ENCODE assay signal across 8 mouse cellular contexts in genomic region chr7:143756125-143757026, GRCm38 (mm10). TPM values are rescaled to one million over a fixed set of nuclear protein-coding genes. Genes with fewer than 3 reads are reported as not detected.
DNase-seq lines count a peak whose midpoint lies in the region; ATAC-seq and TF ChIP-seq lines count a peak whose summit lies in the region.

Gene Osbpl5, minus strand, starts transcription at chr7:143756985.

- peak within 1 kb of the TSS; percentile 88 for H3K4me2 ChIP-seq in kidney, embryonic 16.5 days (replicated peaks; ENCODE audit: low read depth, low read length)
- peak within 1 kb of the TSS; percentile 94 for H3K4me2 ChIP-seq in hindbrain, embryonic 15.5 days
- H3K4me2 ChIP-seq in liver, embryonic 14.5 days (ENCODE audit: low read depth) = peak within 1 kb of the TSS; percentile 53

- H3K27me3 ChIP-seq in kidney, embryonic 16.5 days (ENCODE audit: insufficient read depth, low read length) = peaks cover 13% of the 10 kb centered on the region; the same call in 1 of the 2 replicates
- peaks cover 13% of the 10 kb centered on the region for H3K27me3 ChIP-seq in hindbrain, embryonic 15.5 days
- no peaks in the 10 kb centered on the region; the same call in 1 of the 2 replicates for H3K27me3 ChIP-seq in liver, embryonic 14.5 days (ENCODE audit: control insufficient read depth, insufficient read depth, low read length)

- H3K4me1 ChIP-seq in kidney, embryonic 16.5 days (ENCODE audit: insufficient read depth, low read length) = peaks cover 10% of the 10 kb centered on the region
- H3K4me1 ChIP-seq in hindbrain, embryonic 15.5 days (replicated peaks) = peaks cover 13% of the 10 kb centered on the region
- peaks cover 0 to 2% of the 10 kb centered on the region in 2 experiments; a peak in 1 of 4 replicates for H3K4me1 ChIP-seq in liver, embryonic 14.5 days (replicated peaks; ENCODE audit: control insufficient read depth in 2 of 2, insufficient read depth in 2 of 2, low read length in 1 of 2)

- H3K27ac ChIP-seq in kidney, embryonic 16.5 days (ENCODE audit: low read length) = no peak within 1 kb of the TSS
- no peak within 1 kb of the TSS for H3K27ac ChIP-seq in hindbrain, embryonic 15.5 days (replicated peaks)
- H3K27ac ChIP-seq in liver, embryonic 14.5 days = no peak within 1 kb of the TSS

- peak; percentile 35 for ATAC-seq in kidney, embryonic 16.5 days (ENCODE audit: low FRiP score, low TSS enrichment)
- ATAC-seq in hindbrain, embryonic 15.5 days (ENCODE audit: low FRiP score, low read depth) = 0 out of 2 replicates have a peak, but pooled peaks have one; percentile 6
- ATAC-seq in liver, embryonic 14.5 days (ENCODE audit: insufficient read depth) = no peak

- H3K36me3 ChIP-seq in kidney, embryonic 16.5 days (ENCODE audit: insufficient read depth, low read length) = no peaks in the 10 kb centered on the region
- no peaks in the 10 kb centered on the region for H3K36me3 ChIP-seq in hindbrain, embryonic 15.5 days
- no peaks in the 10 kb centered on the region for H3K36me3 ChIP-seq in liver, embryonic 14.5 days (replicated peaks; ENCODE audit: control insufficient read depth, insufficient read depth, low read depth)

- peak within 1 kb of the TSS; percentile 50 for H3K9ac ChIP-seq in kidney, embryonic 16.5 days (replicated peaks; ENCODE audit: low read length)
- peak within 1 kb of the TSS; percentile 36; the same call in 1 of the 2 replicates for H3K9ac ChIP-seq in hindbrain, embryonic 15.5 days
- H3K9ac ChIP-seq in liver, embryonic 14.5 days (replicated peaks) = no peak within 1 kb of the TSS

- no peak for DNase-seq in kidney, postnatal 36 days
- DNase-seq in adrenal gland, adult (ENCODE audit: inconsistent age in 2 of 2, low spot score in 1 of 2) = peak; percentile 7 to 38
- no peak for DNase-seq in gastrocnemius, adult 18-20 months (ENCODE audit: low spot score)
- DNase-seq in liver, embryonic 14.5 days (ENCODE audit: low read depth in 3 of 3, low spot score in 3 of 3) = no peak
- DNase-seq in thymus, postnatal 4 days = peak; percentile 39
- DNase-seq in cerebellum, adult 11 months = no peak

- TF ChIP-seq EP300 in liver, embryonic 14.5 days (IDR thresholded peaks at IDR 0.05; ENCODE audit: low read depth) = no peak

- H3K4me3 ChIP-seq in kidney, embryonic 16.5 days (ENCODE audit: low read length) = peak within 1 kb of the TSS; percentile 47
- peak within 1 kb of the TSS; percentile 40 for H3K4me3 ChIP-seq in hindbrain, embryonic 15.5 days
- no peak within 1 kb of the TSS for H3K4me3 ChIP-seq in liver, embryonic 14.5 days (ENCODE audit: insufficient read depth in 1 of 2, low read depth in 2 of 2, low read length in 2 of 2)

- H3K9me3 ChIP-seq in kidney, embryonic 16.5 days (ENCODE audit: low read length) = no peaks in the 10 kb centered on the region
- no peaks in the 10 kb centered on the region for H3K9me3 ChIP-seq in hindbrain, embryonic 15.5 days
- H3K9me3 ChIP-seq in liver, embryonic 14.5 days (ENCODE audit: control insufficient read depth, low read length) = no peaks in the 10 kb centered on the region

- no peak for TF ChIP-seq CTCF in liver, embryonic 14.5 days (IDR thresholded peaks at IDR 0.05; ENCODE audit: low read depth)

- WGBS in kidney, embryonic 16.5 days = 17% methylated on average over 22 of the region's 22 CpGs
- WGBS in hindbrain, embryonic 15.5 days = 29% methylated on average over 22 of the region's 22 CpGs
- WGBS in liver, embryonic 14.5 days (ENCODE audit: insufficient replicate concordance) = 20% methylated on average over 22 of the region's 22 CpGs

RNA-seq across cellular contexts. Expression of gene Osbpl5, which starts in this region (rescaled TPM):
- 42.1 and 47.1 TPM in 2 replicates for polyA plus RNA-seq in kidney, embryonic 16.5 days (2015; fragmentation: Nextera tagmentation; extraction: Ambion mirVana)
- total RNA-seq in gastrocnemius, adult 18-20 months (2021) = 10 to 100 TPM; 14.4 to 15.4 TPM
- 37.8 and 39.9 TPM in 2 replicates for polyA plus RNA-seq in hindbrain, embryonic 15.5 days (2015; fragmentation: Nextera tagmentation; extraction: Ambion mirVana)
- 1.5 and 1.6 TPM in 2 replicates for polyA plus RNA-seq in liver, embryonic 14.5 days (2012; rRNA removed)
- 1.3 and 1.9 TPM in 2 replicates for polyA plus RNA-seq in liver, embryonic 14.5 days (2014; fragmentation: Nextera tagmentation; extraction: Ambion mirVana)

Comparison
In these comparisons a context has a peak if more than half of its experiments do, and no peak if none do; other contexts are left out.
1. RNA of gene Osbpl5 (polyA plus RNA-seq): 42.1 to 47.1 TPM in kidney, embryonic 16.5 days and 37.8 to 39.9 TPM in hindbrain, embryonic 15.5 days; 1.3 to 1.9 TPM in liver, embryonic 14.5 days; every median in the first group is over 10 times any median in the second.
2. H3K4me3 ChIP-seq: peak in kidney, embryonic 16.5 days (single experiment) and hindbrain, embryonic 15.5 days (single experiment); none in liver, embryonic 14.5 days (0 of 2).
3. DNase-seq: peak in adrenal gland, adult (2 of 2) and thymus, postnatal 4 days (single experiment); none in kidney, postnatal 36 days (0 of 2), gastrocnemius, adult 18-20 months (single experiment), liver, embryonic 14.5 days (0 of 3) and cerebellum, adult 11 months (single experiment).
4. Peak in every context shown above with its lines, with median percentiles within 50 percentile points of each other: H3K4me2 ChIP-seq.